8 mouse cellular contexts compared by ENCODE assay signal in genomic region chr9:20976216-20976960, GRCm38 (mm10). TPM values are rescaled to one million over a fixed set of nuclear protein-coding genes. Genes with fewer than 3 reads are reported as not detected.
DNase-seq lines count a peak whose midpoint lies in the region; ATAC-seq and TF ChIP-seq lines count a peak whose summit lies in the region.

TSS of gene S1pr2 (minus strand) at chr9:20976781.

- no peaks in the 10 kb centered on the region for H3K36me3 ChIP-seq in ES-Bruce4 (ENCODE audit: control insufficient read depth, insufficient read depth, low read length, poor library complexity, severe bottlenecking)
- H3K36me3 ChIP-seq in forebrain, embryonic 16.5 days (ENCODE audit: control insufficient read depth, insufficient read depth): no peaks in the 10 kb centered on the region
- H3K36me3 ChIP-seq in lung, embryonic 16.5 days (ENCODE audit: control insufficient read depth, insufficient read depth, low read length): no peaks in the 10 kb centered on the region

- intact Hi-C loops in heart, postnatal 25 days (cut with DNase I): loop anchor here (2.0 kb wide), 1 partner anchor 24 kb away; no protein-coding TSS in a partner anchor

- peak; percentile 22 for TF ChIP-seq POLR2A in ES-Bruce4 (IDR thresholded peaks at IDR 0.05; ENCODE audit: insufficient read depth, low read length)
- TF ChIP-seq POLR2A in olfactory bulb, adult 2 months (IDR thresholded peaks at IDR 0.05; ENCODE audit: insufficient read depth, low read depth, low read length): no peak

- peak within 1 kb of the TSS; percentile 97 for H3K27ac ChIP-seq in ES-Bruce4 (ENCODE audit: insufficient read depth, low read length)
- no peak within 1 kb of the TSS for H3K27ac ChIP-seq in forebrain, embryonic 16.5 days (ENCODE audit: low read length)
- H3K27ac ChIP-seq in layer of hippocampus, adult 2 months: peak within 1 kb of the TSS; percentile 60; the same call in 1 of the 2 replicates
- peak within 1 kb of the TSS; percentile 99 for H3K27ac ChIP-seq in lung, embryonic 16.5 days (ENCODE audit: low read length)
- no peak within 1 kb of the TSS; the same call in 1 of the 2 replicates for H3K27ac ChIP-seq in olfactory bulb, adult 2 months (ENCODE audit: insufficient read depth, low read depth, low read length)

- peak; percentile 64; the same call in 1 of the 2 replicates for TF ChIP-seq EP300 in ES-Bruce4 (IDR thresholded peaks at IDR 0.05; ENCODE audit: insufficient read depth, low read depth, low read length)

- H3K27me3 ChIP-seq in ES-Bruce4 (ENCODE audit: control insufficient read depth, insufficient read depth, low read length, poor library complexity, severe bottlenecking): no peaks in the 10 kb centered on the region
- H3K27me3 ChIP-seq in forebrain, embryonic 16.5 days (replicated peaks; ENCODE audit: control insufficient read depth, insufficient read depth, low read length): 0 out of 2 replicates have a peak, but pooled peaks cover 3% of the 10 kb centered on the region
- H3K27me3 ChIP-seq in lung, embryonic 16.5 days (ENCODE audit: control insufficient read depth, insufficient read depth, low read depth, low read length): no peaks in the 10 kb centered on the region

- peaks cover 13% of the 10 kb centered on the region for H3K4me1 ChIP-seq in ES-Bruce4 (ENCODE audit: control insufficient read depth, insufficient read depth, low read length)
- peaks cover 21% of the 10 kb centered on the region for H3K4me1 ChIP-seq in forebrain, embryonic 16.5 days (replicated peaks; ENCODE audit: control insufficient read depth, insufficient read depth, low read length)
- H3K4me1 ChIP-seq in lung, embryonic 16.5 days (replicated peaks; ENCODE audit: control insufficient read depth, insufficient read depth, low read length): peaks cover 51% of the 10 kb centered on the region
- peaks cover 29% of the 10 kb centered on the region for H3K4me1 ChIP-seq in olfactory bulb, adult 2 months (ENCODE audit: control insufficient read depth, insufficient read depth, low read length)

- peak; percentile 72 for ATAC-seq in forebrain, embryonic 16.5 days
- peak; percentile 79 for ATAC-seq in lung, embryonic 16.5 days (ENCODE audit: low read depth)

- peak within 1 kb of the TSS; percentile 82 for H3K4me3 ChIP-seq in ES-Bruce4 (ENCODE audit: low read depth, low read length)
- peak within 1 kb of the TSS; percentile 64 for H3K4me3 ChIP-seq in forebrain, embryonic 16.5 days (replicated peaks; ENCODE audit: low read length)
- H3K4me3 ChIP-seq in layer of hippocampus, adult 2 months: peak within 1 kb of the TSS; percentile 79
- peak within 1 kb of the TSS; percentile 92 for H3K4me3 ChIP-seq in lung, embryonic 16.5 days (ENCODE audit: low read length)
- H3K4me3 ChIP-seq in olfactory bulb, adult 2 months (ENCODE audit: insufficient read depth, low read depth, low read length): peak within 1 kb of the TSS; percentile 64

- WGBS in forebrain, embryonic 16.5 days: under 1% methylated on average over 45 of the region's 47 CpGs
- under 1% methylated on average over 44 of the region's 47 CpGs for WGBS in lung, embryonic 16.5 days
- WGBS in olfactory bulb, adult 2 months: under 1% methylated on average over 47 of the region's 47 CpGs

- DNase-seq in brain, adult 2 months (ENCODE audit: low read depth, low spot score): peak; percentile 50
- peak; percentile 87 for DNase-seq in heart, postnatal 25 days (ENCODE audit: low spot score)
- peak in 1 of 2 experiments; percentile 34 for DNase-seq in layer of hippocampus, adult 2 months (ENCODE audit: low spot score in 2 of 2)
- DNase-seq in thymus, postnatal 0 days (ENCODE audit: low spot score): peak; percentile 76

- no peaks in the 10 kb centered on the region for H3K9me3 ChIP-seq in ES-Bruce4 (replicated peaks; ENCODE audit: control insufficient read depth, insufficient read depth, low read length, poor library complexity, severe bottlenecking)
- H3K9me3 ChIP-seq in forebrain, embryonic 16.5 days (ENCODE audit: control insufficient read depth, low read length): no peaks in the 10 kb centered on the region
- H3K9me3 ChIP-seq in lung, embryonic 16.5 days (ENCODE audit: control insufficient read depth, low read length): no peaks in the 10 kb centered on the region

- peak within 1 kb of the TSS; percentile 96 for H3K4me2 ChIP-seq in forebrain, embryonic 16.5 days (ENCODE audit: low read length)
- H3K4me2 ChIP-seq in lung, embryonic 16.5 days (ENCODE audit: low read depth, low read length): peak within 1 kb of the TSS; percentile 83

- peak within 1 kb of the TSS; percentile 79 for H3K9ac ChIP-seq in ES-Bruce4 (ENCODE audit: low read depth, poor library complexity, severe bottlenecking)
- H3K9ac ChIP-seq in forebrain, embryonic 16.5 days (replicated peaks; ENCODE audit: low read depth, low read length): peak within 1 kb of the TSS; percentile 73
- peak within 1 kb of the TSS; percentile 99 for H3K9ac ChIP-seq in lung, embryonic 16.5 days (ENCODE audit: low read length)

- no peak for TF ChIP-seq CTCF in ES-Bruce4 (IDR thresholded peaks at IDR 0.05; ENCODE audit: low read depth, low read length)
- no peak for TF ChIP-seq CTCF in layer of hippocampus, adult 2 months (conservative IDR thresholded peaks at IDR 0.05)
- no peak for TF ChIP-seq CTCF in olfactory bulb, adult 2 months (IDR thresholded peaks at IDR 0.05; ENCODE audit: insufficient read depth, low read depth, low read length)

RNA-seq across cellular contexts. Expression of gene S1pr2, which starts in this region (rescaled TPM):
- polyA plus RNA-seq in ES-Bruce4 (2011; ENCODE audit: insufficient read depth, insufficient read length, low read depth, missing spikeins): 14.1 and 19.9 TPM in 2 replicates
- 7.5 and 7.7 TPM in 2 replicates for polyA plus RNA-seq in forebrain, embryonic 16.5 days (2015; fragmentation: Nextera tagmentation; extraction: Ambion mirVana)
- 1 to 10 TPM; 4.2 to 6.7 TPM for total RNA-seq in heart, postnatal 25 days (2021)
- total RNA-seq in layer of hippocampus, adult 2 months (2021): 1 to 10 TPM; 1.1 to 1.6 TPM
- polyA plus RNA-seq in lung, embryonic 16.5 days (2015; fragmentation: Nextera tagmentation; extraction: Ambion mirVana): 63.5 and 67.2 TPM in 2 replicates
- polyA plus RNA-seq in olfactory bulb, adult 2 months (2012; ENCODE audit: insufficient read depth, insufficient read length, low replicate concordance, missing spikeins): not detected in 2 replicates
- polyA plus RNA-seq in thymus, postnatal 0 days (2015; fragmentation: Nextera tagmentation; extraction: Ambion mirVana): 12.1 and 12.7 TPM in 2 replicates

Comparison
In these comparisons a context has a peak if more than half of its experiments do, and no peak if none do; other contexts are left out.
1. H3K27ac ChIP-seq: peak in ES-Bruce4 (single experiment), layer of hippocampus, adult 2 months (single experiment) and lung, embryonic 16.5 days (single experiment); none in forebrain, embryonic 16.5 days (single experiment) and olfactory bulb, adult 2 months (single experiment).
2. Peak in every context shown above with its lines, with median percentiles within 50 percentile points of each other: H3K4me3 ChIP-seq and H3K9ac ChIP-seq.